Mouse (Mus musculus): ENCODE data around the gene Fbxw27.
"Not testable (repeated sequence)": the region's sequence is repeated elsewhere in the genome, so short reads cannot be mapped to it uniquely, and the experiment has no call there.

Fbxw27 gene

GRCm38 (mm10) chr9:109790570-109790969 is at the start of gene Fbxw27:
Gene Fbxw27, minus strand, starts transcription at chr9:109790670.
- not testable (repeated sequence) for DNase-seq

GRCm38 (mm10) chr9:109833088-109833412 is 42.6 kb upstream of the Fbxw27 start:
- DNase-seq = no peak

- DNase-seq = peak; percentile 91
Observed at GRCm38 (mm10) chr9:109832391-109833087, 42.1 kb upstream of the Fbxw27 start, which contains the start of gene Nme6. Gene Nme6, plus strand, starts transcription at chr9:109832749.

GRCm38 (mm10) chr9:109826181-109826580 is 35.7 kb upstream of the Fbxw27 start:
- DNase-seq = no peak

GRCm38 (mm10) chr9:109825739-109826138 is 35.3 kb upstream of the Fbxw27 start:
- no peak for DNase-seq

- no peak for DNase-seq
Observed at GRCm38 (mm10) chr9:109816341-109816740, 25.9 kb upstream of the Fbxw27 start.

- DNase-seq = peak; percentile 12
Observed at GRCm38 (mm10) chr9:109813424-109813823, 23.0 kb upstream of the Fbxw27 start.

- no peak for DNase-seq
Observed at GRCm38 (mm10) chr9:109811980-109812379, 21.5 kb upstream of the Fbxw27 start, which contains the start of gene Spink8. Gene Spink8, plus strand, starts transcription at chr9:109812280.

- DNase-seq = no peak
Observed at GRCm38 (mm10) chr9:109807898-109808297, 17.4 kb upstream of the Fbxw27 start.

- DNase-seq = no peak
Observed at GRCm38 (mm10) chr9:109806695-109807293, 16.3 kb upstream of the Fbxw27 start.

- DNase-seq = no peak
Observed at GRCm38 (mm10) chr9:109806260-109806659, 15.8 kb upstream of the Fbxw27 start.

GRCm38 (mm10) chr9:109805596-109805995 is 15.1 kb upstream of the Fbxw27 start:
- DNase-seq = not testable (repeated sequence)

GRCm38 (mm10) chr9:109798051-109798450 is 7.6 kb upstream of the Fbxw27 start:
- peak; percentile 37 for DNase-seq

- no peak for DNase-seq
Observed at GRCm38 (mm10) chr9:109795811-109796210, 5.3 kb upstream of the Fbxw27 start.

- DNase-seq = no peak
Observed at GRCm38 (mm10) chr9:109795221-109795620, 4.8 kb upstream of the Fbxw27 start.

GRCm38 (mm10) chr9:109766841-109767240 is 23.6 kb downstream of the Fbxw27 start:
- DNase-seq = not testable (repeated sequence)

GRCm38 (mm10) chr9:109745989-109746388 is 44.5 kb downstream of the Fbxw27 start, which contains the start of gene Fbxw26:
Gene Fbxw26, minus strand, starts transcription at chr9:109746089.
- not testable (repeated sequence) for DNase-seq

Data from embryo, embryonic 11 days (tissue).